Mouse (Mus musculus) stomach, postnatal 0 days (tissue): ENCODE measurements around the gene Ric8a.

Experiments
- CTCF ChIP-seq: IDR thresholded peaks from 2 replicates; pipeline ENCODE4 v1.5.1; 2016; ENCODE audit warnings: antibody characterized with exemption, low read depth, mild to moderate bottlenecking, moderate library complexity
- EP300 ChIP-seq: optimal IDR thresholded peaks from 2 replicates; pipeline ENCODE3; 2016; ENCODE audit warnings: antibody characterized with exemption

DNA sequence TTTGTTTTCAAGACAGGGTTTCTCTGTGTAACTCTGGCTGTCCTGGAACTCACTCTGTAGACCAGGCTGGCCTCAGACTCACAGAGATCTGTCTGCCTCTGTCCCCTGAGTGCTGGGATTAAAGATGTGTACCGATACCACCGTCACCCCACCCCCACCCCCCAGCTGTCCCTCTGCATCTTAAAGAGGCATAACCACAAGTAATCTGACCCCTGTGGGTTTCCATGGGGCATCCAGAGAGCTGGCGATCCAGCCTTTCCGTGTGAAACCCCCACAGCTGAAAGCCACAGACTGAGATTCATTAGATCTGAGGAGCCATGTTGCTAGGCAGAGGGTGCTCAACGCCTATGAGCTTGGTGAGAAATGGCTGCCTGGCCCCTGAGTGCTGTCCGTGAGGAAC is 3.2 kb downstream of the Ric8a start:
- TF ChIP-seq CTCF (no peak), EP300 (no peak)
